Mouse (Mus musculus) skeletal muscle tissue, adult 2 months (tissue): Measurements from ENCODE around the gene S1pr4.

Experiments used
- DNase-seq: peaks from one replicate; pipeline ENCODE4 v3.0.0-alpha.2; 2012; ENCODE audit warnings: low read depth, low spot score

The S1pr4 gene

GRCm38 (mm10) chr10:81500032-81500431, at the start of gene S1pr4:
Gene S1pr4, minus strand, starts transcription at chr10:81500132.
- no peak for DNase-seq

- no peak for DNase-seq
Observed at GRCm38 (mm10) chr10:81548944-81549343, 49.0 kb upstream of the S1pr4 start.

DNA sequence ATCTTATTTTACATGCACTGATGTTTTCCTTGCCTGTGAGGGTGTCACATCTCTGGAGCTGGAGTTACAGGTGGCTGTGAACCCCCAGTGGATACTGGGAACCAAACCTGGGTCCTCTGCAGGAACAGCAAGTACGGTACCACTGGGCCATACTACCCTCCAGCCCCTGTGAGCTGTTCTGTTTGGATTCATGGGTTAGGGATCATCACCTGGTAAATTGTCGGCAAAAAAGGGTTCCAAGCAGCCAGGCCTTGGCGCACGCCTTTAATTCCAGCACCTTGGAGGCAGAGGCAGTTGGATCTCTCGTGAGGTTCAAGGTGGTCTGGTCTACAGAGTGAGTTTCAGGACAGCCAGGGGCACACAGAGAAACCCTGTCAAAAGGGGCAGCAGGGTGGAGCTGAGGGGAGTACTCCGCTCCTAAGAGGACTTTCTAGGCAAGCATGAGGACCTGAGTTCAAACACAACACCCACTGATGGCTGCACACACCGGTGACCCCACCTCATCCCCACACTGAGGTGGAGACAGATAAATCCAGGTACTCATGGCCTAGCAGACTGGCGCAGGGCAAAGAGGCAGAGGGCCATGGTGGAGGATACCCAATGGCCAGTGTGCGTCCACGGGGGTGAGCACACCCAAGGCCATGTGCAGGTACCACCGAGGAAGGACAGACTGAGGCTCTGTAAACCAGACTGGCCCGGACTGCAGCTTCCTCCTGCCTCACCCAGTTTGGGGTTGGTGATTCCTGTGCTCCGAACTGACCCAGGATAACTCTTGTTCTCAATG, 47.0 kb upstream of the S1pr4 start:
- DNase-seq, result no peak

GRCm38 (mm10) chr10:81546332-81546731, 46.4 kb upstream of the S1pr4 start:
- DNase-seq, result no peak

DNA sequence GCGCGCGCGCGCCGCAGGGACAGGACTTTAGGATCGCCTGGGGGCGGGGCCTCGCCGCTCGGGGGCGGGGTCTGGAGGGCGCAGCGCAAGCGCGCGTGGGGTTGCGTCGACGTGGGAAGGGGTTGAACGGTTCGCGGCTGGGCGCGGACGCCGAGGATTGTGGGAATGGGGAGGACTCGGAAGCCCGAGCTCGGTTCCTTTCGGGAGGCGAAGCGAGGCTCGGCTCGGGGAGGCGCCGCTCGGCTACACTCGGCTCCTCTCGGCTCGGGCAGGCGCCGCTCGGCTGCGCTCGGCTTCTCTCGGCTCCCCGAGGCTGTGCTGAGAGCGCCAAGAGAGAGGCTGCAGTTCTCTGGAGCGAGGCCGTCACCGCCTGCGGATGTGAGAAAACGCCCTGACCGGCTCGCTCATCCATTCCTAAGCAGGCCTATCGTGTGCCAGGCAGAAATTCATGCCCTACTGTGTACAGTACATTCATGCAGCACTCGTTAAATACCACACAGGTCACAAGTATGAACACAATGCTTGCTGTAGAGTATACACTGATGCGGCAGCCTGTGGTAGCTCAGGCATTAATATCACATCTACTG, 45.3 kb upstream of the S1pr4 start, which contains the start of gene Gna11:
Gna11 (minus strand) TSS at position 30 of the 587 bp plus-strand sequence.
- peak; percentile 99 for DNase-seq

DNA sequence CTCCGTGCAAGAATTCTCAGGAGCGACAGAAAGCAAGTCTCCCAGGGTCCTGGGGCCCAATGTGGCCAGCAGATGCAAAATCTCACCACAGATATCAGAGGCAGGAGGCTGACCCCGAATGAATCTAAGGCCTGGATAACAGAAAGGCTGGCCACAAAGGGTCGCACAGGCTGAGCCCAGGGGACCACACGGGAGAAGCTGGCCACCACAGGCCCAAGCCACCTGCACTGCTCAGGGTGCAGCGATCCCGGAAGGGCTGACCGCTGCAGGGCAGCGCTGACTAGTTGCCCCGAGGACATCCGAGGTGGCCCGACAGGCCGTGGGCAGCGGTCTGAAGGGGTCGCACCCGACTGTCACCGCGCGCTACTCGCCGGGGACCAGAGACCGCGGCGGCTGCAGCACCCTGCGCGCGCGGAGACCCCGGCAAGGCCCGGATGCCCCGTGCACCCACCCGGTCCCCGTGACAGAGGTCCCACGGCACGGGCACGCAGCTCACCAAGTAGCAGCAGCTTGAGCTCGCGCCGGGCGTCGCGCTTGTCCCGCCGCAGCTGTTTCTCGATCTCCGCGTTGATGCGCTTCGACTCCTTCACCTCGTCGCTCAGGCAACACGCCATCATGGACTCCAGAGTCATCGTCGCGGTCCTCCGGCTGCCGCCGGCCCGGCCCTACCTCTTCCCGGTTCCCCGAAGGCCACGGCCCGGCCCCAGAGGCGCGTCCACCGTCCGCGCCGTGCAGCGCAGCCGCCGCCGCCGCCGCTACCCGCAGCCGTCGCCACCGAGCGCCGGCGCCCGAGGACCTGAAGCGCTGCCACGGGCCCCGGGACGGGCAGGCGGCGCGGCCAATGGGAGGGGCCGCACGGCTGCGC, 44.6 kb upstream of the S1pr4 start:
- no peak for DNase-seq

- no peak for DNase-seq
Observed at GRCm38 (mm10) chr10:81543633-81544032, 43.7 kb upstream of the S1pr4 start.

DNA sequence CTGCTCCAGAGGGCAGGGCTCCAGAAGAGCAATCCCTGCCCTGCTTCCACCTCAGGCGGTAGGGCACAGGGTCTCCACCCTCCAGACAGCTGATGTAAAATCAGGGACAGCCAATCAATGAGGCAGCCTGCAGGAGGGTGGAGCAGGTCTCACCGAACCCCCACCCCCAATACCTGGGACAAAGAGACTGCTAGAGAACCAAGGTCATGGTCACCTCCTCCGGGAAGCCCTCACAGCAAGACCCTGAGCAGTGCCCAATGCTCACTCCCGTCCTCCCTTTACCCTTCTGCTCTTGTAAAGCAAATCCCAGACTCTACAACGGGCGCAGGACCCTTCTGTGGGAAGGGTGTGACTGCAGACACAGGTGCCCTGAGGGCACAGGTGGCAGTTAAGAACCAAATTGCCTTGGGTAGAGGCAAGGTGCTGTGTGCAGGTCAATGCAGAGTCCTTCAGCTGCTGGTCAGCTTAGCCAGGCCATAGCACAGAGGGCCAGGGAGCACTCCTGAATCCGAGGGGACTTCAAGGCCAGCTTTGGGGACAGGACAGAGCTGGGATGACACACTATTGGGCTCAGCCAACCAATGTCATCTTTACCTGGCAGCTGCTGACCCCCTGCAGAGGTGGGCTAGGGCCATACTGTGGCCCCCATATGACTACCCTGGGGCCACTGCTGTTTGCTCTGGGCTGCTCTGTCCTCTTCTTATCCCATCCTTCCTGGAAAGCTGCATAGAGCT, 43.0 kb upstream of the S1pr4 start:
- DNase-seq, result no peak

- no peak for DNase-seq
Observed at GRCm38 (mm10) chr10:81541803-81542202, 41.9 kb upstream of the S1pr4 start.

- DNase-seq, result no peak
Observed at GRCm38 (mm10) chr10:81541363-81541762, 41.4 kb upstream of the S1pr4 start.

DNA sequence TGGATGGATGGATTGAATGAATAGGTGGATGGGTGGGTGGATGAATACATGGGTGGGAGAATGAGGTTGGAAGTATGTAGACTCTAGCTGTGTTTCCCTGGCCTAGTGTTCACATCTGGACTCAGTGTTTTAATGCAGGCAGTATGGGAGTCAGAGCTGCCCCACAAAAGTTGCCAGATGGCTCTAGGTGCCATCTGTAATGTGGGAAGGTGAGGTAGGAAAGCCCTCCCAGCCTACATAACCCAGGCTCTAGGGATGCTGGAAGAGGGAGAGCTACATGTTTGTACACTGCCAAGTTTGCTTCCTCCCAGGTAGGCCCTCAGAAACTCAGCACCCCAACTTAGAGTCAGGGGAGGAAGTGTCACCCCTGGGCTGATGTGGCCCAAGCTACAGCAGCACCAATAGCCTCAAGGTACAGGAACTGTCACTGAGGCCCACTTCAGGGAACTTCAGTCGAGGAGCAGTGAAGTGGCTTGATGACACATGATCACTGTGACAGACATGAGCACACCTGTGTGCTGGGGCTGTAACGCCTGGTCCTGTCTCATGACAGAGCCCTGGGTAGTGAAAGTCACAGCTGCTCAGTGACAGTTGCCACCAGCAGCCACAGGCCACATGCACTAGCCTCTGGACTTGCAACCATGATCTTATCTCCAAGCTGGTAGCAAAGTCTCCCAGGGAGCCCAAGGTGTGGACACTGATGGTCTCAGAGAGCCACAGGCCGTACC, 38.6 kb upstream of the S1pr4 start:
- DNase-seq, result no peak

GRCm38 (mm10) chr10:81537429-81537828, 37.5 kb upstream of the S1pr4 start:
- DNase-seq, result no peak

DNA sequence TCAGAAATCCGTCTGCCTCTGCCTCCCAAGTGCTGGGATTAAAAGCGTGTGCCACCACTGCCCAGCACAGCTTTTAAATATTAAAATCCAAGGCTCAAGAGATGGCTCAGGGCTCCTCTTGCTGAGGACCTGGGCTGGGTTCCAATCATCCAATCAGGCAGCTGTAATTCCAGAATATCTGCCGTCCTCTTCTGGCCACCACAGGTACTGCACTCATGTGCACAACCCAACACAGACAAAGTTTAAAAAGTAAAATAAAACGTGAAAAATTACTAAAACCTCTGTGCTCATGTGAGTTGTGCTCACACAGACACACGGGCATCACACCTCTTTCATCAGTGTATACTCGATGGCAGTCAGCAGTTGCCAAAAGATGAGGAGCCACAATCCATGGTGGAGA, 36.8 kb upstream of the S1pr4 start:
- no peak for DNase-seq

- DNase-seq, result no peak
Observed at GRCm38 (mm10) chr10:81534826-81535225, 34.9 kb upstream of the S1pr4 start.

GRCm38 (mm10) chr10:81526779-81527178, 26.8 kb upstream of the S1pr4 start:
- DNase-seq, result peak; percentile 53

DNA sequence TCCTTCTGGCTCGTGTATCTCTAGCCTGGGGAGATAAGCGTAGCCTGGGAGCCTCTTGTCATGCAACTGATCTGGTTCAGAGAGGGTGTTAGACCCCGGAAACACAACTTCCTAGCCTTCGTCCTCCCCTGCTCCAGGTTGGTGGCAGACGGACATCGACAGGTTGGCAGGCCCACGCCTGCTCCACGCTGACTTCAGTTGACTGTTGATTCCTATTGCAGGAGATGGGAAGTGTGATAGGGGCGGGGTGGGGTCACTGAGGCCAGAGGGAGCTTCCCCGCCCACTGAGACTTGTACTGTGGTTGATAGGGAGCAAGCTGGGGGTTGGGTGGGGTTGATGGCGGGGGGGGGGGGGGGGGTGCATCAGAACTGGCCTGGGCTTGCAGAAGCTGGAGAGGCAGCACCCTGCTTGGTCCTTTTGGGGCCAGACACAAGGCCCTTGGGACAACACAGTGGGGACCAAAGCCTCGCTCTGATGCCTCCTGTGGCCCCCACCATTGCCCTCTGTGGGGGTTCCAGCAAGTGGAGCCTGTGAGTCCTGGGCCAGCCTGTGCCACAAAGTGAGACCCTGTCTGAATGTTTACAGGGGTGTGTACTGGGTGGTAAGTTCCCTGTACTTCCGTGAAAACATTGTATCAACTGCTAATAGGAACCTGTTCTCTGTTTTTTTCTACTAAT, 25.2 kb upstream of the S1pr4 start:
- no peak for DNase-seq

DNA sequence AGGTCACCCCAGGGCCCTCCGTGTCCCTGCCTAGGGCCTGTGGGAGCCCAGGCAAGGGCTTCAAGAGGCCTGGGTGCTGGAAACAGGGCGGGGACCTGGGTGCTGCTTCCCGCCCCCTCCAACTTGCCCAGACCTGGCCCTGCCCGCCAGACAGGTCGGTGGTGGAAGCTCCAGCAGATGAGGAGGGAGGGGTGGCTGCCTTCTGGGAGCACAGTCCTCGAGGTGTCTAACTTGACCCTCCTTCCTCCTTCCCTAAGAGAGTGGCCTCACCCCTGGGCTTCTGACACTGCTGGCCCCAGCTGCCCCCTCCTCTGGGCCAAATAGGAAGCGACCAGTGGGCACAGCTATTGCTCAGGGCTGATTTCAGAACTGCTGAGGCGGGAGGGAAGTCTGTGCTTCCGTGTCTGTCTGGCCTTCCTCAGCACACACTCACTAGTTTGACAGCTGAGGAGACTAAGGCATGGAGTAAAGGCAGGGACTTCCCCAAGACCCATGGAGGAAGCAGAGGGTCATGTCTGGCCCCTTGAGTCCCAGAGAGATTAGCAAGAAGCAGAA, 24.2 kb upstream of the S1pr4 start, which contains the start of gene Gna15:
Gna15 (minus strand) TSS at position 175 of the 555 bp plus-strand sequence.
- peak; percentile 48 for DNase-seq

DNA sequence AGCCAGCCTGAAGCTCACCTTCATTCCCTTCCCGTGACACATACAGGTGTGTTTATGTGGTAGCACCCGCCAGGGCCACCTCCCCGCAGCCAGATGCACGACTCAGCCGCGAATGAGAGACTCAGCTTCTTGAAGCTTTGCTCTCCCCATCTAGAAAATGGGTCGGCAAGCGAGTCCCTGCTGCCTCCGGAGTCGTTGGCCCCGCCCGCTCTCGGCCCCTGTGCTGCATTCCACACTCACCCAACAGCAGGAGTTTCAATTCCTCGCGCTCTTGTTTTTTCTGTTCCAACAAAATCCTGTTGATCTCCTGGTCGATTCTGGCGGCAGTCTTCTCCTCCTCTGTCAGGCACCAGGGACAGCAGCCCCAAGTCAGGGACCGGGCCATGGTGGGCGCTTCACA, 23.6 kb upstream of the S1pr4 start:
- DNase-seq, result no peak

GRCm38 (mm10) chr10:81523142-81523541, 23.2 kb upstream of the S1pr4 start:
- no peak for DNase-seq

- DNase-seq, result no peak
Observed at GRCm38 (mm10) chr10:81519978-81520365, 20.0 kb upstream of the S1pr4 start.
